Mouse (Mus musculus): Measurements from ENCODE around the gene Tgm5. TPM values are rescaled to one million over a fixed set of nuclear protein-coding genes. Genes with fewer than 3 reads are reported as not detected.

The Tgm5 gene
- total RNA-seq, 2 experiments from 2014 or later = not detected

Other genes with a start within 250 kb of the Tgm5 start
- gene Cdan1, start 235.7 kb downstream of the Tgm5 start, total RNA-seq (2021) = 10 to 100 TPM; 10.5 to 11.1 TPM
- gene Ttbk2, start 235.2 kb downstream of the Tgm5 start, total RNA-seq (2021) = 10 to 100 TPM; 12.4 to 15.4 TPM
- gene Ubr1, start 115.1 kb downstream of the Tgm5 start, total RNA-seq (2021) = 10 to 100 TPM; 21.6 to 22.1 TPM
- gene Tmem62, start 108.8 kb downstream of the Tgm5 start, total RNA-seq (2021) = 1 to 10 TPM; 3.5 to 4.9 TPM
- gene Ccndbp1, start 77.4 kb downstream of the Tgm5 start, total RNA-seq (2021) = 10 to 100 TPM; 27.9 to 33.7 TPM
- under 1 TPM; 0.21 to 0.95 TPM for gene Epb42, start 48.8 kb downstream of the Tgm5 start, total RNA-seq (2021)
- gene Tgm7, start 24.0 kb upstream of the Tgm5 start, total RNA-seq (2021) = not detected
- gene Adal, start 54.6 kb upstream of the Tgm5 start, total RNA-seq (2021) = 1 to 10 TPM; 8.0 to 9.9 TPM
- 1 to 10 TPM; 9.5 to 9.7 TPM for gene Lcmt2, start 54.8 kb upstream of the Tgm5 start, total RNA-seq (2021)
- gene Tubgcp4, start 84.8 kb upstream of the Tgm5 start, total RNA-seq (2021) = 10 to 100 TPM; 11.4 to 17.6 TPM
- gene Zscan29, start 85.3 kb upstream of the Tgm5 start, total RNA-seq (2021) = 1 to 10 TPM; 6.6 to 8.2 TPM
- 10 to 100 TPM; 28.4 to 28.9 TPM for gene Trp53bp1, start 185.6 kb upstream of the Tgm5 start, total RNA-seq (2021)
- gene Map1a, start 203.8 kb upstream of the Tgm5 start, total RNA-seq (2021) = 1 to 10 TPM; 4.5 to 5.1 TPM

All from heart, postnatal 25 days (tissue).